Mouse (Mus musculus) liver, adult 2 months (tissue): Measurements from ENCODE around the gene Rin3.

ENCODE experiments used
- CTCF ChIP-seq: fragments of 200-500 bp; IDR thresholded peaks from 2 replicates; pipeline ENCODE4 v1.5.1; 2011; ENCODE audit warnings: low read depth, low read length, control low read depth
- POLR2A ChIP-seq: fragments of 200-500 bp; IDR thresholded peaks from 2 replicates; pipeline ENCODE4 v1.6.1; 2011; ENCODE audit warnings: low read length, control low read depth; ENCODE audit not compliant: insufficient read depth; ENCODE audit errors: extremely low read depth

DNA sequence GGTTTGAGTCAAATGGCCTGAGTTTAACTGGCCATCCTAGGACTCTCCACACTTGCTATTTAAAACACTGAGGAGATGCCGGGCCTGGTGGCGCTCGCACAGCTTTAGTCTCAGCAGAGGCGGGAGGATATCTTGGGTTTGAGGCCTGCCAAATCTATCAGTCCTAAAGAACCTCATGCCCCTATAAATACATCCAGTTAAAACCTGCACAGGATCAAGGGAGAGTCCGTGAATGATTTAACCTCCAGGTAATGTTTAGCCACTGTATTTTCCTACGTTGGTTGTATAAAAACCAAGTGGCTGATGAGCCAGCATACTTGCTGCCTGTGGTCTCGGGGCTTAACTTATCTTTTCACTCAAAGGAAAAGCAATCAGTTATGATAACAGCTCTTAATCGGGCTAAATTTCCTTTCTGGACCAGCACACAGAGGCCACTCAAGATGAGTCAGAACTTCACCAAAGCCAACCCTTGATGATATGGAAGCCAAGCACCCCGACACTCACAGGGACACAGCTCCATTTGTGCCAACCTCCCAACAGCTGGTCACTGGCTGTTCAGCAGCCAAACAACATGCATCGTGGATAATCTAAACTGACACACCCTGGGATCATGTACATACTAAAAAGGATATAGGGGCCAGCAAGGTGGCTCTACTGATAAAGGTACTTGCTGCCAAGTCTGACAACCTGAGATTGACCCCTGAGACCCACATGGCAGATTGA is 137.5 kb downstream of the Rin3 start:
- TF ChIP-seq CTCF, result no peak
- no peak for TF ChIP-seq POLR2A
